Mouse (Mus musculus): ENCODE data around the gene Tab1.

GRCm38 (mm10) chr15:80088637-80089036 is 44.3 kb upstream of the Tab1 start:
- no peak for TF ChIP-seq USF1 (IDR thresholded peaks at IDR 0.05; ENCODE audit: low read depth, low read length)
- no peak for TF ChIP-seq ETS1 (conservative IDR thresholded peaks at IDR 0.05; ENCODE audit: low read depth, low read length)
- TF ChIP-seq KAT2A (IDR thresholded peaks at IDR 0.05; ENCODE audit: insufficient replicate concordance, low read length) = no peak
- no peak for TF ChIP-seq ZMIZ1 (IDR thresholded peaks at IDR 0.05; ENCODE audit: low read depth, low read length)
- no peak for TF ChIP-seq POLR2A (IDR thresholded peaks at IDR 0.05; ENCODE audit: low read depth, low read length)
- peak; percentile 98 for TF ChIP-seq ZNF384 (IDR thresholded peaks at IDR 0.05; ENCODE audit: low read depth, low read length)
- TF ChIP-seq CTCF (conservative IDR thresholded peaks at IDR 0.05 in 1 of 2, IDR thresholded peaks at IDR 0.05 in 1 of 2; ENCODE audit: low read depth in 2 of 2, low read length in 2 of 2) = peak; percentile 60 to 99; a peak in 3 of 4 replicates
- no peak for TF ChIP-seq MAZ (IDR thresholded peaks at IDR 0.05; ENCODE audit: low read depth, low read length)
- TF ChIP-seq EP300 (IDR thresholded peaks at IDR 0.05; ENCODE audit: low read length) = no peak
- peak; percentile 82; the same call in 1 of the 2 replicates for TF ChIP-seq NELFE (IDR thresholded peaks at IDR 0.05; ENCODE audit: low read depth, low read length)
- no peak for TF ChIP-seq JUND (conservative IDR thresholded peaks at IDR 0.05; ENCODE audit: low read depth, low read length)
- TF ChIP-seq GABPA (IDR thresholded peaks at IDR 0.05; ENCODE audit: insufficient replicate concordance, low read depth, low read length) = no peak

Measured in CH12.LX (cell line).